Mouse (Mus musculus) MEL (cell line): ENCODE results near the gene Ripor3. TPM values are rescaled to one million over a fixed set of nuclear protein-coding genes. Genes with fewer than 3 reads are reported as not detected.

Source experiments
- DNase-seq: peaks from one replicate; pipeline ENCODE4 v3.0.0; 2011; ENCODE audit warnings: low read depth, low spot score
- H3K27ac ChIP-seq: 2 replicates; pipeline ENCODE4 v1.5.1; 2012; ENCODE audit warnings: low read depth, mild to moderate bottlenecking, control low read depth, low read length, moderate library complexity; ENCODE audit not compliant: control insufficient read depth
- H3K27me3 ChIP-seq, 2 experiments: fragments of 150-350 bp in 1 of 2; sonication (generic) in 1 of 2; 2 replicates each; pipeline ENCODE4 v1.6.1; 2012; ENCODE audit warnings: low read length in 2 of 2, mild to moderate bottlenecking in 2 of 2, improper control_type of control experiment in 1 of 2, moderate library complexity in 1 of 2; ENCODE audit not compliant: insufficient read depth in 2 of 2, control insufficient read depth in 1 of 2
- H3K36me3 ChIP-seq, 2 experiments: 2 replicates each; pipeline ENCODE4 v1.6.1; 2012 to 2014; ENCODE audit warnings: low read length in 2 of 2, improper control_type of control experiment in 1 of 2, inconsistent platforms in 1 of 2, mild to moderate bottlenecking in 1 of 2; ENCODE audit not compliant: insufficient read depth in 2 of 2, control insufficient read depth in 1 of 2
- H3K4me1 ChIP-seq, 2 experiments: fragments of 150-350 bp in 1 of 2; sonication (generic) in 1 of 2; 2 replicates each; pipeline ENCODE4 v1.6.1; 2012; ENCODE audit warnings: low read length in 2 of 2, improper control_type of control experiment in 1 of 2, mild to moderate bottlenecking in 1 of 2; ENCODE audit not compliant: insufficient read depth in 2 of 2, control insufficient read depth in 1 of 2
- H3K4me3 ChIP-seq, 2 experiments: fragments of 150-350 bp in 1 of 2; sonication (generic) in 1 of 2; 2 replicates each; pipeline ENCODE4 v1.5.1; 2012; ENCODE audit warnings: low read depth in 2 of 2, low read length in 2 of 2, mild to moderate bottlenecking in 2 of 2, moderate library complexity in 2 of 2, control low read depth in 1 of 2, improper control_type of control experiment in 1 of 2; ENCODE audit not compliant: control insufficient read depth in 1 of 2, insufficient read depth in 1 of 2
- H3K79me2 ChIP-seq: 2 replicates; pipeline ENCODE4 v1.6.1; 2012; ENCODE audit warnings: mild to moderate bottlenecking, low read length, moderate library complexity; ENCODE audit not compliant: control insufficient read depth, poor library complexity, insufficient read depth
- H3K9ac ChIP-seq: 2 replicates; pipeline ENCODE4 v1.6.1; 2012; ENCODE audit warnings: low read depth, mild to moderate bottlenecking, control low read depth, low read length, moderate library complexity; ENCODE audit not compliant: control insufficient read depth, poor library complexity, severe bottlenecking
- H3K9me3 ChIP-seq: fragments of 150-350 bp; sonication (generic); replicated peaks from 2 replicates; pipeline ENCODE4 v1.6.1; 2012; ENCODE audit warnings: mild to moderate bottlenecking, low read length, improper control_type of control experiment, moderate library complexity; ENCODE audit not compliant: insufficient read depth
- CHD1 ChIP-seq: IDR thresholded peaks from 2 replicates; pipeline ENCODE4 v1.6.1; 2012; ENCODE audit warnings: low read depth, mild to moderate bottlenecking, inconsistent platforms, low read length, improper control_type of control experiment
- CTCF ChIP-seq, 3 experiments: IDR thresholded peaks in 2 of 3; conservative IDR thresholded peaks in 1 of 3; 2 replicates each; pipeline ENCODE4 v1.5.1; 2011 to 2012; ENCODE audit warnings: low read length in 3 of 3, low read depth in 2 of 3, mild to moderate bottlenecking in 2 of 3, improper control_type of control experiment in 1 of 3, inconsistent platforms in 1 of 3, mixed read lengths in 1 of 3, moderate library complexity in 1 of 3; ENCODE audit not compliant: control insufficient read depth in 1 of 3, insufficient read depth in 1 of 3, poor library complexity in 1 of 3, severe bottlenecking in 1 of 3
- GABPA ChIP-seq: IDR thresholded peaks from 2 replicates; pipeline ENCODE4 v1.6.1; 2012; ENCODE audit warnings: low read depth, mild to moderate bottlenecking, inconsistent platforms, low read length, improper control_type of control experiment, moderate library complexity
- JUND ChIP-seq: IDR thresholded peaks from 2 replicates; pipeline ENCODE4 v1.6.1; 2011; ENCODE audit warnings: low read depth, mild to moderate bottlenecking, improper control_type of control experiment, low read length
- KAT2A ChIP-seq: conservative IDR thresholded peaks from 2 replicates; pipeline ENCODE4 v1.6.1; 2012; ENCODE audit warnings: low read depth, low read length, improper control_type of control experiment, inconsistent platforms
- MAFK ChIP-seq: IDR thresholded peaks from 2 replicates; pipeline ENCODE4 v1.6.1; 2011; ENCODE audit warnings: low read depth, mild to moderate bottlenecking, low read length, improper control_type of control experiment, borderline replicate concordance
- MAX ChIP-seq: IDR thresholded peaks from 2 replicates; pipeline ENCODE4 v1.6.1; 2011; ENCODE audit warnings: low read length, improper control_type of control experiment
- MXI1 ChIP-seq: IDR thresholded peaks from 2 replicates; pipeline ENCODE4 v1.6.1; 2011; ENCODE audit warnings: mild to moderate bottlenecking, low read depth, low read length, improper control_type of control experiment
- MYB ChIP-seq: IDR thresholded peaks from 2 replicates; pipeline ENCODE4 v1.6.1; 2011; ENCODE audit warnings: mild to moderate bottlenecking, low read depth, low read length, improper control_type of control experiment
- NRF1 ChIP-seq: IDR thresholded peaks from 2 replicates; pipeline ENCODE4 v1.6.1; 2014; ENCODE audit warnings: low read depth, mild to moderate bottlenecking, inconsistent platforms, low read length, improper control_type of control experiment, moderate library complexity; ENCODE audit not compliant: poor library complexity, insufficient read depth, severe bottlenecking
- POLR2A ChIP-seq, 2 experiments: IDR thresholded peaks; 2 replicates each; pipeline ENCODE4 v1.6.1; 2011 to 2012; ENCODE audit warnings: low read length in 2 of 2, mild to moderate bottlenecking in 2 of 2, control low read depth in 1 of 2, improper control_type of control experiment in 1 of 2, low read depth in 1 of 2, moderate library complexity in 1 of 2; ENCODE audit not compliant: control insufficient read depth in 1 of 2, insufficient read depth in 1 of 2, poor library complexity in 1 of 2
- POLR2AphosphoS5 ChIP-seq: IDR thresholded peaks from 2 replicates; pipeline ENCODE4 v1.6.1; 2012; ENCODE audit warnings: low read depth, borderline replicate concordance, mild to moderate bottlenecking, inconsistent platforms, low read length, moderate library complexity, mixed read lengths
- RAD21 ChIP-seq: IDR thresholded peaks from 2 replicates; pipeline ENCODE4 v1.6.1; 2011; ENCODE audit warnings: mild to moderate bottlenecking, low read depth, low read length, improper control_type of control experiment
- SMC3 ChIP-seq: IDR thresholded peaks from 2 replicates; pipeline ENCODE4 v1.6.1; 2011; ENCODE audit warnings: low read depth, low read length, improper control_type of control experiment
- TAL1 ChIP-seq: IDR thresholded peaks from 2 replicates; pipeline ENCODE4 v1.6.1; 2012; ENCODE audit warnings: mild to moderate bottlenecking, inconsistent platforms, low read length, moderate library complexity, mixed read lengths
- TBP ChIP-seq: IDR thresholded peaks from 2 replicates; pipeline ENCODE4 v1.8.0; 2011; ENCODE audit warnings: low read depth, low read length, improper control_type of control experiment
- UBTF ChIP-seq: IDR thresholded peaks from 2 replicates; pipeline ENCODE4 v1.6.1; 2012; ENCODE audit warnings: low read depth, mild to moderate bottlenecking, inconsistent platforms, low read length, improper control_type of control experiment, moderate library complexity, borderline replicate concordance; ENCODE audit not compliant: insufficient read depth
- USF2 ChIP-seq, 2 experiments: IDR thresholded peaks; 2 replicates each; pipeline ENCODE4 v1.6.1; 2011 to 2012; ENCODE audit warnings: improper control_type of control experiment in 2 of 2, low read length in 2 of 2, borderline replicate concordance in 1 of 2, inconsistent platforms in 1 of 2, low read depth in 1 of 2, mild to moderate bottlenecking in 1 of 2; ENCODE audit not compliant: insufficient read depth in 1 of 2
- ZC3H11A ChIP-seq: IDR thresholded peaks from 2 replicates; pipeline ENCODE4 v1.6.1; 2012; ENCODE audit warnings: low read depth, mild to moderate bottlenecking, inconsistent platforms, low read length, improper control_type of control experiment
- ZMIZ1 ChIP-seq: IDR thresholded peaks from 2 replicates; pipeline ENCODE4 v1.6.1; 2012; ENCODE audit warnings: low read depth, mild to moderate bottlenecking, inconsistent platforms, low read length, improper control_type of control experiment, moderate library complexity
- polyA plus RNA-seq, 2 experiments: library from polyadenylated mRNA; stranded (reverse) in 1 of 2; unstranded in 1 of 2; fragments of >175 nt in 1 of 2; fragments of >200 nt in 1 of 2; gene quantifications; 2 replicates each; pipeline versions ENCODE4 v1.2.1 to v1.2.4; 2012; ENCODE audit warnings: low replicate concordance in 2 of 2, low read depth in 1 of 2; ENCODE audit not compliant: insufficient read length in 2 of 2, insufficient read depth in 1 of 2, missing spikeins in 1 of 2
- total RNA-seq: library from RNA; depleted of rRNA; stranded (reverse); fragments of 300-350 nt; gene quantifications from 2 replicates; pipeline ENCODE4 v1.2.3, GENCODE M21; 2012

The Ripor3 gene
- total and polyA plus RNA-seq, 3 experiments = not detected

DNA sequence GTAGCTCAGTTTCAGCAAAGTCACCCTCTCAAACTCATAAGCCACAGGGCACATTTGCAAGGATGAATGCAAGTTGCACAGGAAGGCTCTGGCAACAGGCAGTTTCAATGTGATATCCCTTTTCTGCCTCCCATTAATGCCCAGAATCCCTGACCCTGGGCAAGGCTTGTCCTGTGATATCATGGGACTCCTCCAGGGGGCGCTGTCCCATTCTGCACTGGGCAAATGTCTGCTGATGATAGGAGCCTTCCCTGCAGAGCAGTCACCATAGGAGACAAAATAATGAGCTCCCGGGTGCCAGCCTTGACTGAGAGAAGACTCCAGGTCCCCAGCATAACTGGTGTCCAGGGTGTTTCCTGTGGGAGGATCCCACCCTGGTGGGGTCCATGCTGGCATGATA lies 42.3 kb upstream of the Ripor3 start:
- Histone ChIP-seq H3K4me1 (no peaks in the 10 kb centered on the region), H3K9ac (no peak overlapping the region), H3K9me3 (no peaks in the 10 kb centered on the region), H3K4me3 (no peak overlapping the region), H3K27ac (no peak overlapping the region), H3K27me3 (peaks cover 4 to 13% of the 10 kb centered on the region in 2 experiments), H3K79me2 (no peaks in the 10 kb centered on the region), H3K36me3 (no peaks in the 10 kb centered on the region)
- DNase-seq = peak; percentile 42
- TF ChIP-seq SMC3 (peak; percentile 46), TBP (no peak), RAD21 (peak; percentile 33), CTCF (IDR thresholded peaks at IDR 0.05 in 2 of 3, conservative IDR thresholded peaks at IDR 0.05 in 1 of 3; ENCODE audit: control insufficient read depth in 1 of 3, insufficient read depth in 1 of 3, low read depth in 2 of 3, low read length in 3 of 3, poor library complexity in 1 of 3, severe bottlenecking in 1 of 3) (peak; percentile 69 to 88 (median 84))

DNA sequence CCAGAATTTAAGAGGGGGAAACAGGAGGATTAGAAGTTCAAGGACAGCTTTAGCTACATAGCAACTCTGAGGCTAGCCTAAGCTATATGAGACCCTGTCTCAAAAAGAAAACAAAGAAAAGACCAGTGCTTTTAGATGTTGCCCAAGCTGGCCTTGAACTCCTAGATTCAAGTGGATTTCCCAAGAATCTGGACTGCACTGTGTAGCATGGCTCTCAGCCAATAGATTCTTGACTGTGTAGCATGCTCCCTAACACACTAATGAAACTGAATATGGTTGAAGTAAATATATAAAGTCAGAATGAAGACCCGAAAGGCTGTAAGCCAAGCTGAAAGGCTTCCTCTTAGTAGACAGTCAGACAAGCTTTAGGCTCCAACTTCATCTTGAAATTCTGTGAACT lies 41.7 kb upstream of the Ripor3 start:
- TF ChIP-seq POLR2AphosphoS5 = no peak
- no peak for TF ChIP-seq GABPA
- Histone ChIP-seq H3K4me1 (no peaks in the 10 kb centered on the region), H3K9me3 (no peaks in the 10 kb centered on the region), H3K27me3 (peaks cover 4 to 13% of the 10 kb centered on the region in 2 experiments), H3K79me2 (no peaks in the 10 kb centered on the region), H3K9ac (no peak overlapping the region), H3K27ac (no peak overlapping the region), H3K36me3 (no peaks in the 10 kb centered on the region), H3K4me3 (no peak overlapping the region)
- DNase-seq = no peak

DNA sequence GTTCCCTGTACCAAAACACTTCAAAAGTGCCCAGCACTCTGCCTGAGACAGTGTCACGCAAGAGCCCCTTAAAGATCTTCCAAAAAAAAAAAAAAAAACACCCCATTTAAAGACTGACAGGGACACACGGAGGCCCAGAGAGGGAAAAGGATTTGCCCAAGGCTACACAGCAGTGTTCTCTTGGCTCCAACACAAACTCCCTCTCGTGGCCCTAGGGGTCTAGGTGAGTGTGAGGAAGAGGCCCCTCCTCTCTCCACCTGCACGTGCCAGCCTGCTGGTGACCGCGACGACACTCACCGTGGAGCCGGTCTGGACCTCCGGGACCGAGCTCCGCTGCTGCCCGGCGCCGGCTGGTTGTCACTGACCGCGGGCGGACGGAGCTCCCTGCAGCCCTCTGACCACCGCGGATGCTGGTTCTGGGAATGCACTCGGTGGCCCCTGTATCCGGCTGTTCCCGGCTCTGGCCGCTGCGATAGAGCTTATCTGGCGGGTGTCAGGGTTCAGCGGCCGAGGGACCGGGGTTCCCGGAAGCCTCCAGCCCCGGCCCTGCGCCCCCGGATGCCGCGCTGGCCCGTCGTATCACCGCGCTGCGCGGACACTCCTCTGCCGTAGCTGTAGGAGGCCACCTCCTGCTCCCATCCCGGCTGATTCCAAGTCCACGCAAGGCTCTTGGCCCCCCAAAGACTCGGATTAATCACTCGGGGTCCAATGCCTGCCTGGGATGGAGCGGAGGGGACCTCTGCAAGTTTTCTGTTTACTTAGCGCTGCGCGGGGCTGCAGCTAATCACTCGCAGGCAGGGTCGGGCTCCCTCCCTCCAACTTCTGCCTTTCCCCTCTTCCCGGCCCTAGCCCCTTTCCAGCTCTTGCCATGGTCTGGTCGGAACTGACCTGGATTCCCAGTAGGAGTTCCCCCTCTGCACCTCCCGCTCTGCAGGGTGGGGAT lies 39.9 kb upstream of the Ripor3 start:
- no peak for TF ChIP-seq GABPA
- TF ChIP-seq JUND = no peak
- TF ChIP-seq MXI1 = no peak
- TF ChIP-seq POLR2A (IDR thresholded peaks at IDR 0.05; ENCODE audit: control insufficient read depth in 1 of 2, insufficient read depth in 1 of 2, low read depth in 1 of 2, low read length in 2 of 2, poor library complexity in 1 of 2) = no peak
- no peak for TF ChIP-seq USF2 (IDR thresholded peaks at IDR 0.05; ENCODE audit: borderline replicate concordance in 1 of 2, insufficient read depth in 1 of 2, low read depth in 1 of 2, low read length in 2 of 2)
- no peak for TF ChIP-seq MYB
- TF ChIP-seq MAX = no peak
- no peak for TF ChIP-seq ZC3H11A
- TF ChIP-seq ZMIZ1 = no peak
- TF ChIP-seq UBTF = no peak
- TF ChIP-seq MAFK = no peak
- no peak for TF ChIP-seq SMC3
- no peak for TF ChIP-seq KAT2A
- no peak for TF ChIP-seq NRF1
- TF ChIP-seq CHD1 = no peak
- no peak for TF ChIP-seq TAL1
- no peak overlapping the region for H3K9ac ChIP-seq
- no peaks in the 10 kb centered on the region for H3K4me1 ChIP-seq
- H3K79me2 ChIP-seq = no peaks in the 10 kb centered on the region
- no peaks in the 10 kb centered on the region for H3K36me3 ChIP-seq
- H3K27me3 ChIP-seq = peaks cover 4 to 13% of the 10 kb centered on the region in 2 experiments
- H3K27ac ChIP-seq = no peak overlapping the region
- H3K4me3 ChIP-seq = no peak overlapping the region
- no peaks in the 10 kb centered on the region for H3K9me3 ChIP-seq
- no peak for DNase-seq
